Mouse (Mus musculus) limb, embryonic 13.5 days (tissue): ENCODE data around the gene Scp2. TPM values are rescaled to one million over a fixed set of nuclear protein-coding genes. Genes with fewer than 3 reads are reported as not detected.

Experiments used
- ATAC-seq: fragments of 200-750 bp; cut with Nextera tagmentation; 2 replicates; pipeline ENCODE4 v1.8.0; 2017; ENCODE audit warnings: low read depth, moderate number of reproducible peaks, moderate TSS enrichment; ENCODE audit not compliant: low FRiP score
- H3K27ac ChIP-seq: fragments of 300-500 bp; sonication (generic); 2 replicates; pipeline ENCODE4 v1.5.1; 2015; ENCODE audit warnings: inconsistent platforms, mild to moderate bottlenecking, moderate library complexity
- H3K27me3 ChIP-seq: fragments of 300-500 bp; sonication (generic); 2 replicates; pipeline ENCODE4 v1.6.1; 2015; ENCODE audit warnings: mild to moderate bottlenecking, inconsistent platforms
- H3K36me3 ChIP-seq: fragments of 300-500 bp; sonication (generic); 2 replicates; pipeline ENCODE4 v1.6.1; 2015; ENCODE audit warnings: inconsistent platforms, mild to moderate bottlenecking, moderate library complexity
- H3K4me1 ChIP-seq: fragments of 300-500 bp; sonication (generic); 2 replicates; pipeline ENCODE4 v1.6.1; 2015; ENCODE audit warnings: inconsistent platforms
- H3K4me2 ChIP-seq: fragments of 300-500 bp; sonication (generic); replicated peaks from 2 replicates; pipeline ENCODE4 v1.6.1; 2015; ENCODE audit warnings: inconsistent platforms, mild to moderate bottlenecking, moderate library complexity
- H3K4me3 ChIP-seq: fragments of 300-500 bp; sonication (generic); 2 replicates; pipeline ENCODE4 v1.5.1; 2015; ENCODE audit warnings: moderate library complexity, mild to moderate bottlenecking, inconsistent platforms
- H3K9ac ChIP-seq: fragments of 300-500 bp; sonication (generic); 2 replicates; pipeline ENCODE4 v1.6.1; 2015; ENCODE audit warnings: mild to moderate bottlenecking, inconsistent platforms
- H3K9me3 ChIP-seq: fragments of 300-500 bp; sonication (generic); 2 replicates; pipeline ENCODE4 v1.6.1; 2016; ENCODE audit warnings: inconsistent platforms
- WGBS: fragments of 180-500 bp; shearing (Covaris S2); methylation state at CpG from one replicate; pipeline ENCODE4 v1.1.7; 2015; 5-methylcytosine and 5-hydroxymethylcytosine counted together
- polyA plus RNA-seq: library from polyadenylated mRNA; unstranded; fragments of >200 nt; fragmentation: Nextera tagmentation; extraction: Ambion mirVana; gene quantifications from 2 replicates; pipeline ENCODE4 v1.2.1, GENCODE M21; 2015

Gene Scp2
- polyA plus RNA-seq, 1 experiment from 2014 or later: 157 TPM

GRCm38 (mm10) chr4:108025269-108025668 is 119.5 kb downstream of the Scp2 start:
- H3K9ac ChIP-seq: no peak overlapping the region
- 0 out of 2 replicates have a peak overlapping the region, but pooled peaks have one; percentile 23 for H3K4me2 ChIP-seq
- peaks cover 11% of the 10 kb centered on the region for H3K4me1 ChIP-seq
- no peaks in the 10 kb centered on the region for H3K9me3 ChIP-seq
- H3K36me3 ChIP-seq: no peaks in the 10 kb centered on the region
- no peak overlapping the region for H3K4me3 ChIP-seq
- peaks cover 10% of the 10 kb centered on the region for H3K27me3 ChIP-seq
- 7% methylated on average over 10 of the region's 10 CpGs for WGBS
- no peak overlapping the region for H3K27ac ChIP-seq
- ATAC-seq: no peak

GRCm38 (mm10) chr4:108024641-108025040 is 120.2 kb downstream of the Scp2 start:
- Histone ChIP-seq H3K4me1 (peaks cover 11% of the 10 kb centered on the region), H3K27ac (no peak overlapping the region), H3K9ac (no peak overlapping the region), H3K9me3 (no peaks in the 10 kb centered on the region), H3K36me3 (no peaks in the 10 kb centered on the region), H3K27me3 (0 out of 2 replicates have a peak, but pooled peaks cover 4% of the 10 kb centered on the region), H3K4me2 (no peak overlapping the region), H3K4me3 (no peak overlapping the region)
- no peak for ATAC-seq
- WGBS: 68% methylated on average over 5 of the region's 5 CpGs

GRCm38 (mm10) chr4:108023186-108023585 is 121.6 kb downstream of the Scp2 start:
- H3K9ac ChIP-seq: no peak overlapping the region
- H3K4me3 ChIP-seq: no peak overlapping the region
- 0 out of 2 replicates have a peak, but pooled peaks cover 4% of the 10 kb centered on the region for H3K27me3 ChIP-seq
- H3K27ac ChIP-seq: no peak overlapping the region
- 81% methylated on average over 4 of the region's 4 CpGs for WGBS
- H3K9me3 ChIP-seq: no peaks in the 10 kb centered on the region
- peaks cover 23% of the 10 kb centered on the region for H3K4me1 ChIP-seq
- ATAC-seq: no peak
- H3K4me2 ChIP-seq: no peak overlapping the region
- no peaks in the 10 kb centered on the region for H3K36me3 ChIP-seq

- Histone ChIP-seq H3K27ac (no peak overlapping the region), H3K9ac (no peak overlapping the region), H3K36me3 (no peaks in the 10 kb centered on the region), H3K9me3 (no peaks in the 10 kb centered on the region), H3K4me1 (peaks cover 19% of the 10 kb centered on the region), H3K4me3 (no peak overlapping the region), H3K27me3 (no peaks in the 10 kb centered on the region), H3K4me2 (no peak overlapping the region)
- ATAC-seq: no peak
- 80% methylated on average over 6 of the region's 6 CpGs for WGBS
These were observed 124.6 kb downstream of the Scp2 start for GRCm38 (mm10) chr4:108020178-108020577.

GRCm38 (mm10) chr4:108018961-108019921 is 125.6 kb downstream of the Scp2 start:
- Histone ChIP-seq H3K4me2 (no peak overlapping the region), H3K9ac (no peak overlapping the region), H3K27ac (no peak overlapping the region), H3K36me3 (no peaks in the 10 kb centered on the region), H3K9me3 (no peaks in the 10 kb centered on the region), H3K4me3 (no peak overlapping the region), H3K27me3 (no peaks in the 10 kb centered on the region), H3K4me1 (peaks cover 20% of the 10 kb centered on the region)
- WGBS: 53% methylated on average over 14 of the region's 14 CpGs
- no peak for ATAC-seq

GRCm38 (mm10) chr4:108018241-108018923 is 126.4 kb downstream of the Scp2 start:
- Histone ChIP-seq H3K9ac (no peak overlapping the region), H3K4me2 (no peak overlapping the region), H3K36me3 (no peaks in the 10 kb centered on the region), H3K27ac (no peak overlapping the region), H3K4me3 (no peak overlapping the region), H3K27me3 (no peaks in the 10 kb centered on the region), H3K9me3 (no peaks in the 10 kb centered on the region), H3K4me1 (peaks cover 20% of the 10 kb centered on the region)
- ATAC-seq: no peak
- WGBS: 36% methylated on average over 10 of the region's 10 CpGs

GRCm38 (mm10) chr4:108017839-108018238 is 127.0 kb downstream of the Scp2 start:
- Histone ChIP-seq H3K9ac (no peak overlapping the region), H3K27me3 (no peaks in the 10 kb centered on the region), H3K9me3 (no peaks in the 10 kb centered on the region), H3K4me1 (peaks cover 20% of the 10 kb centered on the region), H3K27ac (no peak overlapping the region), H3K4me3 (no peak overlapping the region), H3K4me2 (no peak overlapping the region), H3K36me3 (no peaks in the 10 kb centered on the region)
- ATAC-seq: no peak
- WGBS: 75% methylated on average over 7 of the region's 7 CpGs

GRCm38 (mm10) chr4:108016321-108016720 is 128.5 kb downstream of the Scp2 start:
- ATAC-seq: no peak
- peaks cover 25% of the 10 kb centered on the region for H3K4me1 ChIP-seq
- no peaks in the 10 kb centered on the region for H3K36me3 ChIP-seq
- H3K27me3 ChIP-seq: no peaks in the 10 kb centered on the region
- H3K4me2 ChIP-seq: no peak overlapping the region
- no peak overlapping the region for H3K9ac ChIP-seq
- no peak overlapping the region for H3K27ac ChIP-seq
- WGBS: 78% methylated on average over 3 of the region's 3 CpGs
- no peaks in the 10 kb centered on the region for H3K9me3 ChIP-seq
- H3K4me3 ChIP-seq: no peak overlapping the region

GRCm38 (mm10) chr4:108015067-108015765 is 129.6 kb downstream of the Scp2 start:
- H3K4me2 ChIP-seq: no peak overlapping the region
- 74% methylated on average over 14 of the region's 14 CpGs for WGBS
- no peaks in the 10 kb centered on the region for H3K36me3 ChIP-seq
- no peak overlapping the region for H3K4me3 ChIP-seq
- no peak overlapping the region for H3K9ac ChIP-seq
- no peak overlapping the region; the same call in 1 of the 2 replicates for H3K27ac ChIP-seq
- no peaks in the 10 kb centered on the region for H3K27me3 ChIP-seq
- peaks cover 25% of the 10 kb centered on the region for H3K4me1 ChIP-seq
- ATAC-seq: no peak
- no peaks in the 10 kb centered on the region for H3K9me3 ChIP-seq

GRCm38 (mm10) chr4:108014466-108014865 is 130.3 kb downstream of the Scp2 start:
- no peaks in the 10 kb centered on the region for H3K27me3 ChIP-seq
- no peak overlapping the region for H3K9ac ChIP-seq
- 46% methylated on average over 2 of the region's 2 CpGs for WGBS
- peaks cover 25% of the 10 kb centered on the region for H3K4me1 ChIP-seq
- no peaks in the 10 kb centered on the region for H3K9me3 ChIP-seq
- no peak overlapping the region for H3K27ac ChIP-seq
- ATAC-seq: no peak
- H3K36me3 ChIP-seq: no peaks in the 10 kb centered on the region
- H3K4me2 ChIP-seq: no peak overlapping the region
- no peak overlapping the region for H3K4me3 ChIP-seq

GRCm38 (mm10) chr4:108008541-108008940 is 136.3 kb downstream of the Scp2 start:
- ATAC-seq: no peak
- Histone ChIP-seq H3K27ac (no peak overlapping the region), H3K9ac (no peak overlapping the region), H3K9me3 (no peaks in the 10 kb centered on the region), H3K4me2 (no peak overlapping the region), H3K4me3 (no peak overlapping the region), H3K36me3 (no peaks in the 10 kb centered on the region), H3K27me3 (no peaks in the 10 kb centered on the region), H3K4me1 (peaks cover 5% of the 10 kb centered on the region; the same call in 1 of the 2 replicates)
- 68% methylated on average over 8 of the region's 8 CpGs for WGBS
